Mouse (Mus musculus) megakaryocyte progenitor cell, adult 5-6 weeks (primary cell): ENCODE measurements around the gene Ssh3. TPM values are rescaled to one million over a fixed set of nuclear protein-coding genes. Genes with fewer than 3 reads are reported as not detected.
A peak's percentile ranks its signal among the peaks of the same experiment; 100 is the strongest.

ENCODE experiments used
- ATAC-seq: replicated peaks from 2 replicates; pipeline ENCODE4 v1.8.0; 2016; ENCODE audit warnings: mild to moderate bottlenecking, moderate TSS enrichment, inconsistent platforms; ENCODE audit not compliant: poor library complexity
- total RNA-seq, 2 experiments: library from RNA; stranded (forward) in 1 of 2; stranded (reverse) in 1 of 2; fragments of 157-497, 149-512 nt in 1 of 2; fragments of 200-1000 nt in 1 of 2; gene quantifications; 2 replicates each; pipeline versions ENCODE4 v1.2.3 to v1.2.4; 2015 to 2017

Gene Ssh3
- total RNA-seq, 2 experiments from 2014 or later: 7.5 to 8.1 TPM

DNA sequence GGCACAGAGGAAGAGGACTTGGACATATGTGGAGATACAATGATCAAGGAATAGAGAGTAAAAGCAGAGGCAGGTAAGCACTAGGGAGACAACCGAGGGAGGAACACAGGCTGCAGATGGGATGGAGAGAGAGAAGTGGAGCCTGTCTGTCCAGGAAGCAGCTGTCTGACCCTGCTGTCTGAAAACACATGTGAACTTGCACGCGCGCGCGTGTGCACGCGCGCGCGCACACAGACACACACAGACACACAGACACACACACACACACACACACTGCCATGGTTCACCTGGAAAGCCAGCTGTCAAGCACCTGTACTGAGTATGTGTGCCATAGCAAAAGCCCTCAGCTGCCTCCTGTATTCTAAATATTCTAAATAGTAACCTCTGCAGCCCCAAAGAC, 50.7 kb downstream of the Ssh3 start:
- no peak for ATAC-seq

DNA sequence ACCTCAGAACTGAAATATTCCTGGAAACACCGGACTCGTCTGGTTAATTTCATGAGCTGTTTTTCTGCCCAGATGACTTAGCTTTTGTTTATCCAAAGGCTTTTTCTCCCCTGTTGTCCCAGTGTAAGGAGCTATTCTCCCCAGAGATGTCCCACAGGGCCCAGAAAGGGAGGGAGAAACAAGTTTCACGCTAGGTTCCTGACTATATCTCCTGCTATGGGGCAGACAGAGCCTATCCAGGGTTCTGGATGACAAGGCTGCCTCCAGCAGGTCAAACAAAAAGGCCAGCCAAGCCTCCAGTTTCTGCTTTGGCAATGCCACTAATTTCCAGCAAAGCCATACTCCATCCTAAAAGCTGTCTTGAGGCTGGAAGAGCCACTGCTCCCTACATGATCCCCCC, 51.1 kb downstream of the Ssh3 start:
- ATAC-seq: no peak

DNA sequence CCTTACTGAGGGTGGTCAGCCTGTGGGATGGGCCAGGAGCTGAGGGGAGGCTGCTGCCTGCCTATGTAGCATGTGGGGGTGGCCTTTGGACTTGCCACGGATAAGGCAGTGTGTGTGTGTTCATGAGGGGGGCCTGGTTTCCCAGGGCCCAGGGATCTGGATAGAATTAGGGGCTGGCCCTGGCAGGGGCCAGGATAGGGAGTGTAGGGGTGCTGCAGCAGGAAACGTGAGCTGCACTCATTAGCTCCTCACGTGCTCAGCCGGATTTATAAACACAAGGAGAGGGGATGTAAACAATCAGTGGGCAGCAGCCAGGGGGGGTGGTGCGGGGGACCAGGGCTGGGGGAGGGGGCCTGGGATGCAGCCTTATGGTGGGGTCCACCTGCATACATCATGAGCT, 51.8 kb downstream of the Ssh3 start:
- ATAC-seq: no peak

DNA sequence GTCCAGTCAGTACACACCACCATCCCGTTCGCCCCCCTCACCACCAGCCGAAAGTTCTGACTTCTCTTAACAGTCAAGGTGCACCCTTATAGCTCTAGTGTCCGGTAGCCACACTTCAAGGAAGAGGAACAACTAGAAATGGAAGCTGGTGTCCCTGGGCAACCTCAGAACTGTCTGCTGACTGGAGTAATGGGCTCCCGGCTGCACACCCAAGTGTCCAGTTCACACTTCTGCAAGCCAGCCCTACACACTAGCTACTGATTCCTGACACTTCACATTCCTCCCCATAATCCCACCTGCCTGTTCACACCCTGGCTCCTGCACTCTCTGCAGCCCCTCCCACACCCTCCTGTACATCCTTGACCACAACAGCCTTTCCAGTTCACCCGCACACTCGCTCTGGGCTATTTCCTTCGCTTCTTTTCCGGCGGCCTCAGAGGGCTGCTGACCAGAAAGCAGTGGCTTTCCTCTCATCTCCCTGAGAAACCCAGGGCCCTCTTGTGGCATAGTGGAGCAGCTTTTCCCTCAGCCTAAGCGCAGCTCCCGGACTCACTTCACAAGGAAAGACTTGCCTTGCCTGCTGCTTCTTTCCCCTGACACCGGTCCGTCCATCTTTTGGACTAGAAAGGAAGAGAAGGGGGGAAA, 52.8 kb downstream of the Ssh3 start:
- no peak for ATAC-seq

DNA sequence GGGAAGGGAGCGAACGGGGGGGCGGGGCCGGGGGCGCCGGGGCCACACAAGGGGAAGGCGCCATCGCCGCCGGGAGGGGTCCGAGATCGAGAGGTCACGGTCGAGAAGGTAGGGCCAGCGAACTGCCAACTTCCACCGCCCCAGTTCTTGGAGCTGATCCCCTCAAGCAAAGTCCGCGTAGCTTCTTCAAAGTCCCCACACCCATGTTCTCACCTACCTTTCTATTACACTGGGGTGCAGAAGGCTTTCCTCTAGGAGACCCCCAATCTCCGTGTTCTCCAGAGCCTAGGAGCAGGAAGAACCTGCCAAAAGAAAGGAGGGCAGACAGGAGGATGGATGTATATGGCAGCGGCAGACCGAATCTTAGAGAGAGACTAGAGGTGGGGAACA, 53.5 kb downstream of the Ssh3 start:
- ATAC-seq: no peak

DNA sequence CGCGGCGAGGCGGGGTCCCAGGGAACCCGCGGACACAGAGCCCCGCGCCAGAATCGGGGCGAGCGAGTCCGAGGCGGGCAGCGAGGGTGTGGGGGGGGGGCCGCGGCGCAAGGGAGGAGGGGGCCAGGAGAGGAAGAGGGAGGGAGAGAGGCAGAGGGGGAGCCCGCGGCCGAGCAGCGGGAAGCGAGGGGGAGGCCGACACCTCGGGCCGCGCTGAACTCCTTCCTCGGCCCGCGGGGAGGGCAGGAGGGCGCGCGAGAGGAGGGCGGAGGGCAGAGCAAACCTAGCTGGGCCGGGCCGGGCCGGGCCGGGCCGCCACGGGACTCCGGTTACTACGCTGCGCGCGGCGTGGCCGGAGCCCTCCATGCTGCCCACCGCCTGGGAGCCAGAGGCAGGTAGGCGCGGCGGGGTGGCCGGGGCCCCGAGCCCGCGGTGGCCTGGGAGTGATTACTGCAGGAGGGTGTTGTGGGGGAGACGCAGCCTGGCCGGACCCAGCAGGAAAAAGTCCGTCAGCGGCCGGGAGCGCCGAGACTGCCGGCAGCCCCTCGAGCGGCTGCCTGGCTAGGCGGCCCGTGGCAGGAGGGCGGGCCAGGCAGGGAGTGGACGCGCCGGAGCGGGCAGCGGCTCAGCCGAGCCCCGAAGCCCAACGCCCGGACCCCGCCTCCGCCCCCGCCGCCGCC, 54.1 kb downstream of the Ssh3 start:
- no peak for ATAC-seq

DNA sequence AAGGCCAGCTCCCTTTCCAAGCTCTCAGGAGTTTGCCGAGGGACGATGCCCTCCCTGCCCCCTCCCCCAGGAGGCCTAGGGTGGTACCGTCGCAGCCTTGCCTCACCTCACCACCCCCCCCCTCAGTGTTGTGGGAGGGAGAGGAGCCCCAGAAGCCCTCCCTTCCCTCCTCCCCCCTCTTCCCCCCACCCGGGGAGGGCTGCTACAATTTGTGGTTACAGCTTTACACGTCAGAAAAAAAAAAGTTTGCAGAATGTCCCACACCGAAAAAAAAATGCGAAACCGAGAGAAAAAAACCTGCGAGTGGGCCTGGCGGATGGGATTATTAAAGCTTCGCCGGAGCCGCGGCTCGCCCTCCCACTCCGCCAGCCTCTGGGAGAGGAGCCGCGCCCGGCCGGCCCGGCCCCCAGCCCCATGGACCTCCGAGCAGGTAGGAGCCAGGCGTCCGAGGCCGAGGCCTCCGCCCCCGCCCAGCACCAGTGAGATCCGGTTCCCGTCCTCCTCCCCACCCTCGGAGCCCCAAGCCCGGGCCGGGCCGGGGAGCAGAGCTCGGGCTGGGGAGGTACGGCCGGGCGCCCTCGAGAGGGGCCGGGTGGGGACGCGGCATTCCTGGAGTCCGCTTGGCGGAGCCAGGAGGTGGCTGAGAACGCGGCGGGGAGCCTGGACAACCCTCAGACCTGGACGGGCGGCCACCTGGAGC, 54.8 kb downstream of the Ssh3 start, which contains the start of the genes Clcf1 and AC109138.7:
TSS of gene Clcf1 (plus strand) at position 168 of the 700 bp plus-strand sequence.
TSS of gene AC109138.7 (plus strand) at position 287 of the 700 bp plus-strand sequence.
- ATAC-seq: peak; percentile 23; the same call in 1 of the 2 replicates

DNA sequence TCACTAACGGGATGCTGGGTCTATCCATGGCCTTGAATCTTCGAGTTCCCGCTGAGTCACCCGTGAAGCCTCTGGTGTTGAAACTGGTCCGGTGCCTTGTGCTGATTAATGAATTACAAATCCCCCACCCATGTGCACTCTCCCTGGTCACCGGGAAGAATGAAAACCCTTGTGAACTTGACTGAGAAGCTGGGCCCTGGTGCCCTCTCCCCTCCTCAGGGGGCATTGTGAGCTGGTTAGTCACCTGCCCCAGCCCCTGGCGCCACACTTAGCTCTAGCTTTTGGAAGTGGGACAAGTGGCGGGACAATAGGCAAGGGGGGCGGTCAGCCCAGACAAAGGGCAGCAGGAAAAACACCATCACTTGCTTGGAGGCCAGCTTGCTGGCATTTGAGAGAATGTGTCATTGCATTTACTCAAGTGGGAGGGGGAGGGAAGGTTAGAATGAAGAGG, 55.4 kb downstream of the Ssh3 start:
- peak; percentile 62 for ATAC-seq

DNA sequence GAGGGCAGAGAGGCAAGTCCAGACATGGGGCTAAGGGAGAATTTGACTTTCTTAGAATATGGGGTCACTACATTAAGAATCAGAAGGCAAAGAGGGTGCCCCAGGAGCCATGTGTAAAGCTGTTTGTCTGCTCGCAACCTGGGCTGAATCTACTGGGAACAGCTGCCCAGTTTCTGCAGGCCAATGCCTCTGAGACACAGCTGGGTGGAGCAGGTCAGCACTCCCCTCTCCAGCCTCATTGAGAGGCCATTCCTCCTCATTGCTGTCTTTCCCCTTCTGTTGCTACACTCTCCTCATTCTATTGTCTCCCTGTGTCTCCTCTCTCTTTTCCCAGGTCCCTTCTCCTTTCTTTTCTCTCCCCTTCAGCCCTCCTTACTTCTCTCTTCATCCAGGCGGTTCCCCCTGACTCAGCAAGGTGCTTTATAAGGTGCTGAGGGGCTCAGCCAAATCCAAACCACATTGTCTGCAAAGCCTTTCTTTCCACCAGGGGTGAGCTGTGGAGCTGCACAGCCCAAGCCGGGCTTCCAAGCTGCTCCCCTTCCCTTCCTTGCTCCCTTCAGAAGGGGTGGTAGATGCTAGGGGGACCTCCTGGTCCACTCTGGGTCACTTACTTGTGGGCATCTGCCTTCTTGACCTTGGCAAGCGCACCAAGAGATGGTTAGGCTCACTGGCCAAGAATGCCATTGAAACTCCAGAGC, 56.9 kb downstream of the Ssh3 start:
- no peak for ATAC-seq

Other genes starting within 250 kb of the Ssh3 start
- 264 and 361 TPM in 2 replicates for gene Gstp1, start 231.2 kb downstream of the Ssh3 start, total RNA-seq (2015)
- 79.8 and 88.4 TPM in 2 replicates for gene Gstp1, start 231.2 kb downstream of the Ssh3 start, total RNA-seq (2017)
- gene Gstp2, start 223.2 kb downstream of the Ssh3 start, total RNA-seq (2015): not detected in 2 replicates
- gene Gstp2, start 223.2 kb downstream of the Ssh3 start, total RNA-seq (2017): not detected in 2 replicates
- 1.4 and 7.5 TPM in 2 replicates for gene Gstp3, start 209.6 kb downstream of the Ssh3 start, total RNA-seq (2015)
- gene Gstp3, start 209.6 kb downstream of the Ssh3 start, total RNA-seq (2017): 2.2 TPM in 2 replicates
- not detected in 2 replicates for gene Cabp2, start 187.6 kb downstream of the Ssh3 start, total RNA-seq (2015)
- gene Cabp2, start 187.6 kb downstream of the Ssh3 start, total RNA-seq (2017): not detected in 2 replicates
- 112 and 126 TPM in 2 replicates for gene Cdk2ap2, start 172.0 kb downstream of the Ssh3 start, total RNA-seq (2015)
- 24.2 and 44.8 TPM in 2 replicates for gene Cdk2ap2, start 172.0 kb downstream of the Ssh3 start, total RNA-seq (2017)
- 7.8 and 11.2 TPM in 2 replicates for gene Pitpnm1, start 169.2 kb downstream of the Ssh3 start, total RNA-seq (2015)
- 6.8 and 17.2 TPM in 2 replicates for gene Pitpnm1, start 169.2 kb downstream of the Ssh3 start, total RNA-seq (2017)
- gene Aip, start 143.3 kb downstream of the Ssh3 start, total RNA-seq (2015): 61.9 and 66.4 TPM in 2 replicates
- 24.4 and 31.1 TPM in 2 replicates for gene Aip, start 143.3 kb downstream of the Ssh3 start, total RNA-seq (2017)
- not detected in 2 replicates for gene Gpr152, start 129.4 kb downstream of the Ssh3 start, total RNA-seq (2015)
- 0.10 TPM in 1 of 2 replicates, not detected in the other for gene Gpr152, start 129.4 kb downstream of the Ssh3 start, total RNA-seq (2017)
- not detected in 2 replicates for gene Cabp4, start 125.1 kb downstream of the Ssh3 start, total RNA-seq (2015)
- not detected in 2 replicates for gene Cabp4, start 125.1 kb downstream of the Ssh3 start, total RNA-seq (2017)
- 138 and 142 TPM in 2 replicates for gene Coro1b, start 120.6 kb downstream of the Ssh3 start, total RNA-seq (2015)
- 66.4 and 83.5 TPM in 2 replicates for gene Coro1b, start 120.6 kb downstream of the Ssh3 start, total RNA-seq (2017)
- 96.4 and 114 TPM in 2 replicates for gene Ptprcap, start 115.6 kb downstream of the Ssh3 start, total RNA-seq (2015)
- 79.5 and 83.5 TPM in 2 replicates for gene Ptprcap, start 115.6 kb downstream of the Ssh3 start, total RNA-seq (2017)
- gene Rps6kb2, start 105.8 kb downstream of the Ssh3 start, total RNA-seq (2015): 21.6 and 22.1 TPM in 2 replicates
- 23.1 and 30.2 TPM in 2 replicates for gene Rps6kb2, start 105.8 kb downstream of the Ssh3 start, total RNA-seq (2017)
- 2.2 and 2.4 TPM in 2 replicates for gene Carns1, start 93.7 kb downstream of the Ssh3 start, total RNA-seq (2015)
- gene Carns1, start 93.7 kb downstream of the Ssh3 start, total RNA-seq (2017): 1.0 and 2.1 TPM in 2 replicates
- gene Tbc1d10c, start 77.9 kb downstream of the Ssh3 start, total RNA-seq (2015): 39.3 and 46.6 TPM in 2 replicates
- gene Tbc1d10c, start 77.9 kb downstream of the Ssh3 start, total RNA-seq (2017): 15.3 and 17.5 TPM in 2 replicates
- gene Ppp1ca, start 77.1 kb downstream of the Ssh3 start, total RNA-seq (2015): 395 and 413 TPM in 2 replicates
- gene Ppp1ca, start 77.1 kb downstream of the Ssh3 start, total RNA-seq (2017): 482 and 538 TPM in 2 replicates
- 28.0 and 31.0 TPM in 2 replicates for gene Rad9a, start 67.5 kb downstream of the Ssh3 start, total RNA-seq (2015)
- gene Rad9a, start 67.5 kb downstream of the Ssh3 start, total RNA-seq (2017): 16.1 and 19.7 TPM in 2 replicates
- 2.8 and 5.0 TPM in 2 replicates for gene Clcf1, start 54.9 kb downstream of the Ssh3 start, total RNA-seq (2015)
- gene Clcf1, start 54.9 kb downstream of the Ssh3 start, total RNA-seq (2017): 1.3 and 3.0 TPM in 2 replicates
- gene AC109138.7, start 54.8 kb downstream of the Ssh3 start, total RNA-seq (2015): not detected in 2 replicates
- gene AC109138.7, start 54.8 kb downstream of the Ssh3 start, total RNA-seq (2017): not detected in 2 replicates
- 53.6 and 55.0 TPM in 2 replicates for gene Pold4, start 37.3 kb downstream of the Ssh3 start, total RNA-seq (2015)
- gene Pold4, start 37.3 kb downstream of the Ssh3 start, total RNA-seq (2017): 60.4 and 67.8 TPM in 2 replicates
- 1.7 and 3.8 TPM in 2 replicates for gene Ankrd13d, start 14.0 kb upstream of the Ssh3 start, total RNA-seq (2015)
- gene Ankrd13d, start 14.0 kb upstream of the Ssh3 start, total RNA-seq (2017): 1.9 and 5.7 TPM in 2 replicates
- gene Grk2, start 37.0 kb upstream of the Ssh3 start, total RNA-seq (2015): 149 and 172 TPM in 2 replicates
- gene Grk2, start 37.0 kb upstream of the Ssh3 start, total RNA-seq (2017): 207 and 336 TPM in 2 replicates
- 59.0 and 64.3 TPM in 2 replicates for gene Kdm2a, start 129.1 kb upstream of the Ssh3 start, total RNA-seq (2015)
- gene Kdm2a, start 129.1 kb upstream of the Ssh3 start, total RNA-seq (2017): 58.3 and 60.2 TPM in 2 replicates
- not detected in 2 replicates for gene Rhod, start 170.3 kb upstream of the Ssh3 start, total RNA-seq (2015)
- gene Rhod, start 170.3 kb upstream of the Ssh3 start, total RNA-seq (2017): not detected in 2 replicates
- not detected in 2 replicates for gene Syt12, start 208.3 kb upstream of the Ssh3 start, total RNA-seq (2015)
- gene Syt12, start 208.3 kb upstream of the Ssh3 start, total RNA-seq (2017): not detected in 2 replicates
- gene 2010003K11Rik, start 229.4 kb upstream of the Ssh3 start, total RNA-seq (2015): not detected in 2 replicates
- gene 2010003K11Rik, start 229.4 kb upstream of the Ssh3 start, total RNA-seq (2017): not detected in 2 replicates
- gene Pcx, start 241.3 kb upstream of the Ssh3 start, total RNA-seq (2015): 0.56 and 2.3 TPM in 2 replicates
- gene Pcx, start 241.3 kb upstream of the Ssh3 start, total RNA-seq (2017): 0.98 and 2.1 TPM in 2 replicates